Mouse (Mus musculus) layer of hippocampus, postnatal 14 days (tissue): ENCODE measurements at regions not wholly inside any gene's neighbourhood (a gene's known extent, or its start where the extent isn't known, plus 50 kb on each side); places are given as distances from the start of the nearest gene placed in this dataset.

Experiments
- DNase-seq, 2 experiments: peaks; one replicate each; pipeline ENCODE4 v3.0.0; 2021 to 2022; ENCODE audit warnings: low spot score in 2 of 2, mixed read lengths in 1 of 2

DNA sequence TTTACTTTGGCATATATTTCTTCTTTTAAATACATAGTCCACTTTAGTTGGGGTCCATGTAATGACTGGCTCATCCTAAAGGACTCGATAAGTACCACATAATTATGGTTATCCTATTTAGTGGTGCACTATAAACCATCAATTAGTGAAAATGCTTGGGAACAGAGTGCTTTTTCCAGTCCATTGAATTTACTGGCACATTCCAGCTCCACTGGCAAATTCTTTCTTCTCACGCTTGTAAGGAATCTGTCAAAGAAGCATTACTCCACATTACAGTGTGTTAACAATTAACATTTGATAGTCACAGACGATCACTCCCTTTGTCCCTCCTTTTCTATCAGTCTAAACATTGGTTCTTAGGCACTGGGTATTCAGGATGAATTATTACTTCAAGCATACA lies 241.7 kb upstream of the Gli3 start:
- no peak for DNase-seq

DNA sequence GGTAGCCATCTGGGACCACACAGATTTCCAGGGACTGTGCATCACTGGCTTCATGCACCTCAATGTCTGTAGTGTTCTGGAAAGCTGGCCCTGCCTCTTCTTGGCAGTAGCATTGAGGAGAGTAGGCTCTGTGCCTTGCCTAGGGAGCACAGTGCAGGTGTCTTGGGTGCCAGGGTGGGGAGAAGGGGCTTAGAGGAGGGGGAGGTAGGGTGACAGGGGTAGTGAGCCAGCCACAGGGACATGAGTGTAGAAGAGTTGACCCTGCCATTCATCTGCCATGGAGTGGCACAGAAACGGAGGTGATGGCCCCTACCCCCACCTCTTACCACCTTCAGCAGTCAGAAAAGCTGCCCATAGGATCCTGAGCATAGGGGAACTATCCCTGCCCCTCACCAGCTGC lies 235.4 kb upstream of the Gli3 start:
- DNase-seq, result no peak
